Mouse (Mus musculus): Measurements from ENCODE around the gene Stam.
"Not testable (repeated sequence)": the region's sequence is repeated elsewhere in the genome, so short reads cannot be mapped to it uniquely, and the experiment has no call there.

The Stam gene

GRCm38 (mm10) chr2:14073362-14074220 is at the start of gene Stam:
Gene Stam, plus strand, starts transcription at chr2:14074098.
- peak; percentile 88 for DNase-seq (ENCODE audit: low read depth, low spot score)

GRCm38 (mm10) chr2:14041249-14041648 is 32.6 kb upstream of the Stam start:
- no peak for DNase-seq (ENCODE audit: low read depth, low spot score)

GRCm38 (mm10) chr2:14043011-14043410 is 30.9 kb upstream of the Stam start:
- no peak for DNase-seq (ENCODE audit: low read depth, low spot score)

- DNase-seq (ENCODE audit: low read depth, low spot score), result no peak
Observed at GRCm38 (mm10) chr2:14043577-14044170, 30.2 kb upstream of the Stam start.

- DNase-seq (ENCODE audit: low read depth, low spot score), result peak; percentile 67
Observed at GRCm38 (mm10) chr2:14048381-14048780, 25.5 kb upstream of the Stam start.

- DNase-seq (ENCODE audit: low read depth, low spot score), result no peak
Observed at GRCm38 (mm10) chr2:14048808-14049207, 25.1 kb upstream of the Stam start.

- no peak for DNase-seq (ENCODE audit: low read depth, low spot score)
Observed at GRCm38 (mm10) chr2:14053618-14054017, 20.3 kb upstream of the Stam start.

GRCm38 (mm10) chr2:14054163-14054562 is 19.7 kb upstream of the Stam start:
- DNase-seq (ENCODE audit: low read depth, low spot score), result no peak

- DNase-seq (ENCODE audit: low read depth, low spot score), result no peak
Observed at GRCm38 (mm10) chr2:14054716-14055115, 19.2 kb upstream of the Stam start.

- DNase-seq (ENCODE audit: low read depth, low spot score), result no peak
Observed at GRCm38 (mm10) chr2:14055168-14055565, 18.7 kb upstream of the Stam start.

GRCm38 (mm10) chr2:14055566-14056331 is 18.1 kb upstream of the Stam start, which contains the start of gene Hacd1:
Gene Hacd1, minus strand, starts transcription at chr2:14056135.
- peak; percentile 50 for DNase-seq (ENCODE audit: low read depth, low spot score)

- DNase-seq (ENCODE audit: low read depth, low spot score), result no peak
Observed at GRCm38 (mm10) chr2:14065704-14066650, 7.9 kb upstream of the Stam start.

- no peak for DNase-seq (ENCODE audit: low read depth, low spot score)
Observed at GRCm38 (mm10) chr2:14069027-14069426, 4.9 kb upstream of the Stam start.

GRCm38 (mm10) chr2:14070466-14070865 is 3.4 kb upstream of the Stam start:
- DNase-seq (ENCODE audit: low read depth, low spot score), result no peak

GRCm38 (mm10) chr2:14073008-14073361 is 913 bp upstream of the Stam start:
- peak; percentile 15 for DNase-seq (ENCODE audit: low read depth, low spot score)

- DNase-seq (ENCODE audit: low read depth, low spot score), result no peak
Observed at GRCm38 (mm10) chr2:14074221-14074901, 463 bp downstream of the Stam start.

- not testable (repeated sequence) for DNase-seq (ENCODE audit: low read depth, low spot score)
Observed at GRCm38 (mm10) chr2:14078527-14078926, 4.6 kb downstream of the Stam start.

GRCm38 (mm10) chr2:14100533-14100932 is 26.6 kb downstream of the Stam start:
- no peak for DNase-seq (ENCODE audit: low read depth, low spot score)

- DNase-seq (ENCODE audit: low read depth, low spot score), result no peak
Observed at GRCm38 (mm10) chr2:14102603-14103002, 28.7 kb downstream of the Stam start.

GRCm38 (mm10) chr2:14103924-14104323 is 30.0 kb downstream of the Stam start:
- no peak for DNase-seq (ENCODE audit: low read depth, low spot score)

GRCm38 (mm10) chr2:14107673-14108072 is 33.8 kb downstream of the Stam start:
- DNase-seq (ENCODE audit: low read depth, low spot score), result no peak
